Mouse (Mus musculus) small intestine, adult 2 months (tissue): ENCODE measurements around the gene Gpsm1.

Experiments
- CTCF ChIP-seq: fragments of 200-500 bp; IDR thresholded peaks from 2 replicates; pipeline ENCODE4 v1.5.1; 2012; ENCODE audit warnings: low read depth, mild to moderate bottlenecking, control low read depth, inconsistent platforms, low read length, moderate library complexity, mixed read lengths; ENCODE audit not compliant: insufficient replicate concordance, insufficient read length; ENCODE audit errors: extremely low read depth
- POLR2A ChIP-seq: fragments of 200-500 bp; IDR thresholded peaks from 2 replicates; pipeline ENCODE4 v1.6.1; 2012; ENCODE audit warnings: low read depth, mild to moderate bottlenecking, control low read depth, inconsistent platforms, low read length, moderate library complexity

GRCm38 (mm10) chr2:26306702-26307101 is 8.6 kb upstream of the Gpsm1 start:
- TF ChIP-seq POLR2A (no peak), CTCF (no peak)
